Mouse (Mus musculus) right cerebral cortex, postnatal 10 days (tissue): ENCODE results near the gene Pgk1.
A peak's percentile ranks its signal among the peaks of the same experiment; 100 is the strongest.

Source experiments
- DNase-seq, 2 experiments: peaks; one replicate each; pipeline ENCODE4 v3.0.0; 2021; ENCODE audit warnings: low spot score in 2 of 2

Pgk1 gene

DNA sequence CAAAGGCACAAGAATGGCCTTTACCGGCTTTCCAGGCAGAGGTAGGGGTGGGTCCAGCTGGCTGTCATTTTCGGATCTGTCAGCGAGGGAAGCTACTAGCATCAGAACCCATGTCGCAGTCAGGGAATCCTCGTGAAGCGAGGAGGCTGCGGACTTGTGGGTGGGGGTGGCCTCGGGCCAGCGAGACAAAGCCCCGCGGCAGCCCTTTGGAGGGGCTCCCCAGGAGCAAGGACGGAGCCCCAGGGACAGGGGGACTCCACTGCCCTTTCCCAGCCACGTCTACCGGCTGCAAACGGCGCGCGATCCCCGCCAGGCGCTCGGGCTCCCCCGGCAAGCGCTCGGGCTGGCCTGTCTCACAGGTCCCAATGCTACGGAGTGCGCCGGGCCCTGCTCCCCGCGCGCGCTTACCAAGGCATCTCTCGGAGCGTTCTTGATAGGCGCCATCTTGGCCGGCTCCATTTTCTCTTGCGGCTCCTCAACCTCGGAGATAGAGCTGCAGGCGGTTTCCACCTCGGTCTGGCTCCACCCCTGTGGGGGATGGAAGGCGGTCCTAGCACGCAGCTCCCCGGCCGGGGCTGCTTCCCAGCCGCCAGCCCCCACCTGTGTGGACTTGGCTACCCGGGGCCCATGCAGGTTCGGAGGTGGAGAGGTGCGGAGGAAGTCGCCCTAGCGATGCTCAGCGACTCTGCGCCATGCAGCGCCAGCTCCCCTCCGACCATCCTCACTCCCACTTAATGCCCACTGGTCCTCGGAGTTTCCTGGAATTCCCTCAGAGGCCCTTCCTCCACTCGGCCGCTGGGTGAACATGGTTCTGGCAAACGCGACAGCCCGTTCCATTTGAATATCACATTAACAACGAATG lies 32.5 kb downstream of the Pgk1 start:
- peak; percentile 82 to 83 for DNase-seq

DNA sequence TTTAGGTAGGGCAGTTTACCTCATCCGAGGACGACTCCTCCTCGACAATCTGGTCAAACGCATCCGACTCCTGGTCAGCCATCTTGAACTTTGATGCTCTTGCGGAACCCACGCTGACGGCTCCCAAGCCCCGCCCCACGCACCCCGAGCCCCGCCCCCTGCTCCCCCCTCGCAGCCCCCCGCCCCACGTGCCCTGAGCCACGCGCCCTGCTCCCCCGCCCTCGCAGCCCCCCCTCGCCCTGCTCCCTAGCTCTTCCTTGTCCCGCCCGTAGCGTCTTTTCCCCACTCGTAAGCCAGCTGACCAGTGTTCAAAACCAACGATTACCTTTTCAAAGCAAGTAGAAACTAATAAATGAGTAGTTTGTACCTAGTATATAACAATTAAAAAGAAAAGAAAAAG lies 34.2 kb downstream of the Pgk1 start, which contains the start of gene Taf9b:
TSS of gene Taf9b (minus strand) at position 101 of the 400 bp plus-strand sequence.
- no peak for DNase-seq
